Comparison of ENCODE assay signal across 13 mouse cellular contexts in the genomic region with DNA sequence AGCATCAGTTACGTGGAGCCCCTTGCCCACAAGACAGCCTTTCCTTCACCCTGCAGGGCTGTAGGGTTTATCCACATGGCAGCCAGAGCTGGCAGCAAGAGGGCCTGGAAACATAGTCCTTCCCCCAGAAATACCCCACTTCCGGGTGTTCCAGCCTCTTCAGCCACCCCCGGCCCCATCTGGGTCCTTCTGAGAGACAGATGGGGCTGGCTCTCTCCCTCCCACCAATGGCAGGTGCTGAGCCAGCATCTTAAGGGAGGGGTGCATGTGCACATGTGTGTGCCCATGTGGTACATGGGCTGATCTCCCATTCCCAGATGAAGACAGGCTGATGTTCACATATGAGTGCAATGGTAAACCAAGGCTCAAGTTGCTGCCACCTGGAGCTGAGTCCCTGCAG. TPM values are rescaled to one million over a fixed set of nuclear protein-coding genes. Genes with fewer than 3 reads are reported as not detected.
DNase-seq lines count a peak whose midpoint lies in the region; ATAC-seq lines count a peak whose summit lies in the region.
"Had no signal": no experiment of that assay in that cellular context is flagged by ENCODE, and none has a peak within 500 bp of the region (broad histone marks: within the 10 kb centered on the region; RNA-seq: fewer than 3 reads in every experiment).

No protein-coding gene starts in this region.

- peak; percentile 33 to 42 for DNase-seq in cerebellum, postnatal 14 days
- no peak for DNase-seq in cerebellum, adult 18-20 months
- peak; percentile 80 for DNase-seq in layer of hippocampus, adult 11-12 months (ENCODE audit: low spot score)
- no peak for DNase-seq in layer of hippocampus, postnatal 25 days (ENCODE audit: extremely low spot score in 1 of 2, low spot score in 1 of 2)
- peak; percentile 80 to 84 for DNase-seq in layer of hippocampus, adult 8-10 months (ENCODE audit: low spot score in 2 of 2)
- DNase-seq in right cerebral cortex, postnatal 10 days (ENCODE audit: low spot score in 2 of 2): peak; percentile 66 to 75
- DNase-seq in c-Kit-positive CD71-positive TER-119-positive erythroid progenitor cells, embryonic 14.5 days (ENCODE audit: low spot score): no peak
- DNase-seq: liver, embryonic 13.5 days; lung, postnatal 4 days had no signal

- ATAC-seq in megakaryocyte, adult 5-6 weeks (ENCODE audit: poor library complexity, severe bottlenecking): no peak
- ATAC-seq: activated CD4-positive, CD25-positive, alpha-beta regulatory T cell, adult 4 months; inflammation-experienced regulatory T-cells, adult 6 months had no signal

RNA-seq across cellular contexts. Expression of a gene that starts 7.0 kb away (rescaled TPM):
- total RNA-seq in layer of hippocampus, postnatal 25 days (2021): 100 to 1,000 TPM; 143 to 165 TPM
- 100 to 1,000 TPM; 134 to 172 (median 153) TPM for total RNA-seq in layer of hippocampus, adult 8-10 months (2022)
- total RNA-seq in megakaryocyte, adult 5-6 weeks (2015): not detected in 2 replicates
- not detected in 2 replicates for total RNA-seq in megakaryocyte, adult 5-6 weeks (2017)

RNA-seq across cellular contexts. Expression of a gene that starts 16.6 kb away (rescaled TPM):
- 10 to 100 TPM; 38.1 to 40.1 TPM for total RNA-seq in layer of hippocampus, postnatal 25 days (2021)
- total RNA-seq in layer of hippocampus, adult 8-10 months (2022): 10 to 100 TPM; 39.7 to 43.9 (median 41.9) TPM
- 12.5 and 14.6 TPM in 2 replicates for total RNA-seq in megakaryocyte, adult 5-6 weeks (2015)
- 42.3 and 43.2 TPM in 2 replicates for total RNA-seq in megakaryocyte, adult 5-6 weeks (2017)

RNA-seq across cellular contexts. Expression of a gene that starts 21.8 kb away (rescaled TPM):
- 1 to 10 TPM; 1.6 to 3.5 TPM for total RNA-seq in layer of hippocampus, postnatal 25 days (2021)
- total RNA-seq in layer of hippocampus, adult 8-10 months (2022): 1 to 10 TPM in 2 of 4 experiments, under 1 TPM in 2; 0.90 to 2.0 (median 1.4) TPM
- total RNA-seq in megakaryocyte, adult 5-6 weeks (2015): 0.75 TPM in 1 of 2 replicates, not detected in the other
- 0.26 TPM in 1 of 2 replicates, not detected in the other for total RNA-seq in megakaryocyte, adult 5-6 weeks (2017)
- total RNA-seq: gastrocnemius, adult 8-10 months had no signal

RNA-seq across cellular contexts. Expression of a gene that starts 25.3 kb away (rescaled TPM):
- total RNA-seq in layer of hippocampus, postnatal 25 days (2021): 10 to 100 TPM; 61.5 to 74.6 TPM
- 10 to 100 TPM; 54.8 to 62.3 (median 57.7) TPM for total RNA-seq in layer of hippocampus, adult 8-10 months (2022)
- 20.7 and 25.5 TPM in 2 replicates for total RNA-seq in megakaryocyte, adult 5-6 weeks (2015)
- 14.5 and 14.6 TPM in 2 replicates for total RNA-seq in megakaryocyte, adult 5-6 weeks (2017)

RNA-seq across cellular contexts. Expression of a gene that starts 25.3 kb away (rescaled TPM):
- total RNA-seq in layer of hippocampus, postnatal 25 days (2021): 10 to 100 TPM; 25.4 to 36.0 TPM
- total RNA-seq in layer of hippocampus, adult 8-10 months (2022): 10 to 100 TPM; 31.0 to 44.2 (median 38.4) TPM
- 20.7 and 27.5 TPM in 2 replicates for total RNA-seq in megakaryocyte, adult 5-6 weeks (2015)
- total RNA-seq in megakaryocyte, adult 5-6 weeks (2017): 14.2 and 14.5 TPM in 2 replicates

Comparison
In these comparisons a context has a peak if more than half of its experiments do, and no peak if none do; other contexts are left out.
1. DNase-seq: peak in cerebellum, postnatal 14 days (2 of 2), layer of hippocampus, adult 11-12 months (single experiment), layer of hippocampus, adult 8-10 months (2 of 2) and right cerebral cortex, postnatal 10 days (2 of 2); none in cerebellum, adult 18-20 months (0 of 2), layer of hippocampus, postnatal 25 days (0 of 2) and c-Kit-positive CD71-positive TER-119-positive erythroid progenitor cells, embryonic 14.5 days (single experiment).
2. RNA of a gene that starts 7.0 kb away (total RNA-seq): 143 to 165 TPM in layer of hippocampus, postnatal 25 days and 134 to 172 TPM in layer of hippocampus, adult 8-10 months; not detected in megakaryocyte, adult 5-6 weeks; every median in the first group is over 100 times any median in the second.